Mouse (Mus musculus) bone marrow macrophage, adult 2 months (primary cell): Measurements from ENCODE around the gene Smg5.

ENCODE experiments used
- CTCF ChIP-seq: IDR thresholded peaks from 2 replicates; pipeline ENCODE4 v1.5.1; 2012; ENCODE audit warnings: low read depth, mild to moderate bottlenecking, low read length, moderate library complexity
- POLR2A ChIP-seq: IDR thresholded peaks from 2 replicates; pipeline ENCODE4 v1.6.1; 2012; ENCODE audit warnings: mild to moderate bottlenecking, low read depth, low read length, borderline replicate concordance

DNA sequence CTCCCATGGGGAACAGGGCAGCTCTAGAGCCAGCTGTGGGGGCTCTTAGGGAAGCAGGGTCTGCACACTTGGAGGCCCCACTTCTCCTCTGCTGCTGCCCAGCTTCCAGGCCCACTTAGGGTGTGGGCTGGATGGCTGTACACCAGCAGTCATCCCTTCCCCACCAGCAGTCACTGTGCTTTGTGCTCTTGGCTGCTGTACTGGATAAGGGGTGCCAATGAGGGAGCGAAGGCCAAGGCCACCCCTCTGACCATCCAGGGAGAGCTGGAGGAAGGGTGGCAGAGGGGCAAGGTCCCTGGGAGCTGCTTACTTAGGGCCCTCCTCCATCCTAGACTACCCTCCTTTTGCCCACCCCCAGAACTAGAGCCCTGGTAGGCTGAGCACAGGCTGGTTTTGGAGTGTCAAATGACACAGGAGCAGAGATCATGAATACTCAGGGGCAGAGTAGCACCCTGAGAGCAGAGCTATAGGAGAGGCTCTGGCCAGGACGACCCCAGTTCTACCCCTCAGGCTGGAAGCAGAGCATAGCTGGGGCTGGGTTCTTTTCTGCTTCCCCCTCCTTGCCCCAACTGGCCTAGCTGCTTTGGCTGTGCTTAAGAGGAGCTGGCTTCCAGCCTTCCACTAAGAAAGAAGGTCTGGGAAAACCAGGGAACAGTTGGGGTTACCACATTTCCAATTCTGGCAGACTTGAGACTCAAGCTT is 25.7 kb downstream of the Smg5 start:
- TF ChIP-seq CTCF (no peak), POLR2A (no peak)
